Mouse (Mus musculus) spleen, adult 2 months (tissue): ENCODE results near the gene Rab36. TPM values are rescaled to one million over a fixed set of nuclear protein-coding genes. Genes with fewer than 3 reads are reported as not detected.
"Not testable (repeated sequence)": the region's sequence is repeated elsewhere in the genome, so short reads cannot be mapped to it uniquely, and the experiment has no call there.

ENCODE experiments used
- DNase-seq, 2 experiments: peaks; one replicate each; pipeline versions ENCODE4 v3.0.0 to v3.0.0-alpha.2; 2012 to 2021; ENCODE audit warnings: low spot score in 2 of 2, low read depth in 1 of 2
- H3K27ac ChIP-seq: fragments of 200-500 bp; 2 replicates; pipeline ENCODE4 v1.5.1; 2012; ENCODE audit warnings: low read length, inconsistent platforms; ENCODE audit not compliant: insufficient read depth
- H3K27me3 ChIP-seq: fragments of 200-500 bp; 2 replicates; pipeline ENCODE4 v1.6.1; 2012; ENCODE audit warnings: mild to moderate bottlenecking, moderate library complexity, low read length, inconsistent platforms; ENCODE audit not compliant: control insufficient read depth, insufficient read depth
- H3K36me3 ChIP-seq: fragments of 200-500 bp; 2 replicates; pipeline ENCODE4 v1.6.1; 2012; ENCODE audit warnings: mild to moderate bottlenecking, low read length, inconsistent platforms; ENCODE audit not compliant: control insufficient read depth, insufficient read depth
- H3K4me1 ChIP-seq: fragments of 200-500 bp; 2 replicates; pipeline ENCODE4 v1.6.1; 2011; ENCODE audit warnings: inconsistent platforms; ENCODE audit not compliant: control insufficient read depth, insufficient read depth, insufficient read length
- H3K4me3 ChIP-seq: fragments of 200-500 bp; 2 replicates; pipeline ENCODE4 v1.5.1; 2011; ENCODE audit warnings: mild to moderate bottlenecking, inconsistent platforms; ENCODE audit not compliant: insufficient read depth, insufficient read length; ENCODE audit errors: extremely low read depth
- CTCF ChIP-seq: fragments of 200-500 bp; IDR thresholded peaks from 2 replicates; pipeline ENCODE4 v1.5.1; 2011; ENCODE audit warnings: mild to moderate bottlenecking, inconsistent platforms; ENCODE audit not compliant: insufficient read depth, insufficient read length, insufficient replicate concordance; ENCODE audit errors: extremely low read depth
- POLR2A ChIP-seq: fragments of 200-500 bp; IDR thresholded peaks from 2 replicates; pipeline ENCODE4 v1.6.1; 2011; ENCODE audit warnings: low read depth, low read length, inconsistent platforms
- WGBS: fragments of 180-500 bp; shearing (Covaris S2); methylation state at CpG from one replicate; pipeline ENCODE4 v1.1.7; 2018; 5-methylcytosine and 5-hydroxymethylcytosine counted together
- polyA plus RNA-seq: library from polyadenylated mRNA; depleted of rRNA; stranded (reverse); fragments of >200 nt; gene quantifications from 2 replicates; pipeline ENCODE4 v1.2.3, GENCODE M21; 2012

Gene Rab36
- polyA plus RNA-seq, 1 experiment: 3.7 TPM

GRCm38 (mm10) chr10:75026491-75026890 is 10.4 kb upstream of the Rab36 start:
- DNase-seq: no peak
- H3K4me3 ChIP-seq: no peak overlapping the region
- no peaks in the 10 kb centered on the region for H3K27me3 ChIP-seq
- 83% methylated on average over 8 of the region's 8 CpGs for WGBS
- H3K36me3 ChIP-seq: no peaks in the 10 kb centered on the region
- no peak overlapping the region for H3K27ac ChIP-seq
- TF ChIP-seq CTCF: no peak
- TF ChIP-seq POLR2A: no peak
- no peaks in the 10 kb centered on the region for H3K4me1 ChIP-seq

GRCm38 (mm10) chr10:75028743-75029142 is 8.1 kb upstream of the Rab36 start:
- no peak overlapping the region for H3K4me3 ChIP-seq
- 82% methylated on average over 8 of the region's 8 CpGs for WGBS
- no peak for DNase-seq
- no peak overlapping the region for H3K27ac ChIP-seq
- TF ChIP-seq CTCF (no peak), POLR2A (no peak)
- H3K27me3 ChIP-seq: no peaks in the 10 kb centered on the region
- no peaks in the 10 kb centered on the region for H3K4me1 ChIP-seq
- no peaks in the 10 kb centered on the region for H3K36me3 ChIP-seq

GRCm38 (mm10) chr10:75029677-75030076 is 7.2 kb upstream of the Rab36 start:
- WGBS: 91% methylated on average over 3 of the region's 3 CpGs
- H3K4me3 ChIP-seq: no peak overlapping the region
- no peaks in the 10 kb centered on the region for H3K4me1 ChIP-seq
- no peaks in the 10 kb centered on the region for H3K36me3 ChIP-seq
- no peak overlapping the region for H3K27ac ChIP-seq
- DNase-seq: no peak
- TF ChIP-seq CTCF (no peak), POLR2A (no peak)
- H3K27me3 ChIP-seq: no peaks in the 10 kb centered on the region

GRCm38 (mm10) chr10:75030234-75030633 is 6.6 kb upstream of the Rab36 start:
- no peak overlapping the region for H3K4me3 ChIP-seq

GRCm38 (mm10) chr10:75031345-75032114 is 5.3 kb upstream of the Rab36 start:
- TF ChIP-seq POLR2A (no peak), CTCF (no peak)
- 79% methylated on average over 5 of the region's 5 CpGs for WGBS
- no peak for DNase-seq
- no peak overlapping the region for H3K27ac ChIP-seq
- H3K27me3 ChIP-seq: no peaks in the 10 kb centered on the region
- no peak overlapping the region for H3K4me3 ChIP-seq
- H3K4me1 ChIP-seq: no peaks in the 10 kb centered on the region
- H3K36me3 ChIP-seq: no peaks in the 10 kb centered on the region

More at GRCm38 (mm10) chr10:75030234-75030633, 6.6 kb upstream of the Rab36 start:
- Histone ChIP-seq H3K36me3 (no peaks in the 10 kb centered on the region), H3K27me3 (no peaks in the 10 kb centered on the region), H3K27ac (no peak overlapping the region), H3K4me1 (no peaks in the 10 kb centered on the region)
- 76% methylated on average over 3 of the region's 3 CpGs for WGBS
- no peak for DNase-seq
- TF ChIP-seq CTCF: no peak
- TF ChIP-seq POLR2A: no peak

GRCm38 (mm10) chr10:75032395-75032794 is 4.5 kb upstream of the Rab36 start, which contains the start of gene Rsph14:
TSS of gene Rsph14 (minus strand) at chr10:75032586.
- Histone ChIP-seq H3K36me3 (no peaks in the 10 kb centered on the region), H3K27ac (no peak within 1 kb of the TSS), H3K27me3 (no peaks in the 10 kb centered on the region), H3K4me3 (no peak within 1 kb of the TSS), H3K4me1 (peaks cover 4% of the 10 kb centered on the region; the same call in 1 of the 2 replicates)
- TF ChIP-seq CTCF (no peak), POLR2A (no peak)
- 32% methylated on average over 10 of the region's 10 CpGs for WGBS
- DNase-seq: peak; percentile 36 to 66

- 21% methylated on average over 1 of the region's 1 CpGs for WGBS
- not testable (repeated sequence) for H3K4me1 ChIP-seq
Measured at GRCm38 (mm10) chr10:75042060-75042459, 5.2 kb downstream of the Rab36 start.

More at GRCm38 (mm10) chr10:75042060-75042459, 5.2 kb downstream of the Rab36 start:
- H3K27me3 ChIP-seq, H3K4me3 ChIP-seq, H3K27ac ChIP-seq, H3K36me3 ChIP-seq, DNase-seq: not testable (repeated sequence)
